Mouse (Mus musculus) cerebellum, postnatal 4 days (tissue): Measurements from ENCODE around the gene Fn1.
A peak's percentile ranks its signal among the peaks of the same experiment; 100 is the strongest.

ENCODE experiments used
- DNase-seq, 2 experiments: peaks; one replicate each; pipeline ENCODE4 v3.0.0; 2022; ENCODE audit warnings: low spot score in 2 of 2, mixed read lengths in 1 of 2

Gene Fn1

DNA sequence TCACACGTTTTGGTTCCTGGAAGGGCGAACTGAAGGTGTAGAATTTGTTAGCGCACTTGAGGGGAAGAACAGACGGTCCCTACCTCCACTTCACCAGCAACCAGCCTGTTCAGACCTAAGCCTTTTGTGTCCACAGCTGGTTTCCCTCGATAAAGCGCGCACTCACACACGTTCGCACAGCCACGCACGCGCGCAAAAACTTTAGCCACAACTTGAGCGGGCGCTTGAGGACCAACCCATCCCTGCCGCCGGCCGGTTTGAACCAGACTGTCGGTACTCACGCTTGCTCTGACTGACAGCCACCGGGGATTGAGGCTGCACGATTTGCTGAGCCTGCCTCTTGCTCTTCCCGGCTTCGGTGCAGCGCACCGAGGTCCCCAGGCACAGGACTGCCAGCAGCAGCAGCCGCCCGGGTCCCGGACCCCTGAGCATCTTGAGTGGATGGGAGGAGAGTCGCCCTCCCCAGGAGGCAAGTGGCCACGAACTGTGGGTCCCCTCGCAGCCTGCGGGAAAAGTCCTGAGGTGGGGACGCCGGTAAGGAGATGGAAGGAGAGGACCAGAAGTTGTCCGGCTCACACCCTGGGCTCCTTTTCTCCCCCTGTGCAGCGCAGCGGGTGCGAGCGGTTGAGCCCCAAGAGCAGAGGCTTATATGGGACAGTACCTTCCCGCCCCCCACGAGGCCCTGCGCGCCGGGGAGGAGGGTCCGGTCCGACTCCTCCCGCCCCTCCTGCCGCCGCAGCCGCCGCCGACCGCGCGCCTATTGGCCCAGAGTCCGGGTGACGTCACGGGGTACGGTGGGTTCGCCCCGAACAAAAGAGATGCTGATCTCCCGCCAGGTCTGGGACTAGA, at the start of gene Fn1:
TSS of gene Fn1 (minus strand) at position 650 of the 849 bp plus-strand sequence.
- DNase-seq, result peak; percentile 51 to 75

DNA sequence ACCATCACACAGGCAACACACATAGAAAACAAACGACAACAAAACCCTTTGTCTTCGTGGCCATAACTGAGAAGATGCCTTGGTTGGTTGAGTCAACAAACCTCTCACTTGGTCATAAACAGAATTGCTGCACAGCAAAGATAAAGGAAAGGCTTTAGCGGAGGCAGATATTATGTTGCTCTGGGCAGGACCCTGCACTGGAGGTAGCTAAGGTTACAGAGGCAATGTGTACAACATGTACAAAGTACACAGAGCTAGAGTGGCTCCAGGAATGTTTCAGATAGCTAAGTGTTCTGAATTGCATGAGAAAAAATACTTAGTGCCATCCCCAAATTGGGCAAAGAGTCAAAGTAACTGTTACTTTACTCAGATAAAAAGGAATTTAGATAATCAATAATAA, 43.1 kb upstream of the Fn1 start:
- no peak for DNase-seq

DNA sequence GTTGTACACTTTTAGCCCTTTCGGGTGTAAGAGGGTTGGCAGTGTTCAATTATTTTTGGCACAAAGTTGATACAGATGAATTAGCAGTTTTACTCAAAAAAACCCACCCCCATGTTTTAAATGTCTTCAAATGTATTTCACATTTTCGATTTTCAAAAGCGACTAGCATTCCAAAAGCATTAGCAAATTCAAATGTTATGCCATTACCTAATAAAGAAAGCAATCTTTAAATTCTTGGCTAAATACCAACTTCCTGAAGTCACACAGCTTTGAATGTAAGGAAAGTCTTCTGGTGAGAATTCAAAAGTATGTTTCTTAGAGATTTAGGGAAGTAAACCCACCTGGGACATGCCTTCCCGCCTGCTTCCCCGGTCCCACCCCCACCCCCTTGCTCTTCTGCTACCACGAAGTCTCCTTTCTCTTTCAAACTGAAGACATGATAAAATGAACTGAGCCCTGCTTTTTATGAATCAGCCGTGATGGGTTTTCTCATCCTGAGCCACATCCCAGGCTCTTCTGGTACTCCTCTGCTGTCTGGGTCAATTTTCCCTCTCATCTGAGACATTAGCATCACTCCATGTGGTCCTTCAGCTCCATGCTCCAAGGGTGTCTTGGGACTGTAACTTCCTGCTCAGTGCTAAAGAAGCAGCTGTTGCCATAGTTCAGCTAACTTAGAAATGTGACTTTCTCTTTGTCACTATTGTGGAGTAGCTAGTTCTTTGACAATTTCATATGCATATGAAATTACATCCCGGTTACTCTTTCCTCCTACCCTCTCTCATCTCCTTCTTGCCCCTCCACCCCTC, 38.7 kb upstream of the Fn1 start:
- DNase-seq, result no peak

DNA sequence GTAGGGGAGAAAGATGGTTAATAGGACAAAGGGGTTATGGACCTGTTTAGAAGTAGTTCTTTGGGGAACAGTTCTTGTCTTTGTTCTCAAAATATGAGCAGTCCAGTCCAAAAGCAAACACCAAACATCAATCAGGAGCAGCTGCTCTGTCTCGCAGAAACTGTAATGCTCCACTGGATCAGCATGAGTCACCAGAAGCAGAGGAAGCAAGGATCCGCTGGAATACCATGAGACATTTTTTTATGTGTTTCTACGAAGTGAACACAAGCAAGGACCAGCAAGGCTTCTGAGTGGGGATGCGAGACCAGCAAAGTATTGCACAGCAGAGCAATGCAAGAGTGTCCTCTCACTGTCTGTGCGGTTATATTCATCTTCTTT, 35.9 kb upstream of the Fn1 start:
- no peak for DNase-seq

DNA sequence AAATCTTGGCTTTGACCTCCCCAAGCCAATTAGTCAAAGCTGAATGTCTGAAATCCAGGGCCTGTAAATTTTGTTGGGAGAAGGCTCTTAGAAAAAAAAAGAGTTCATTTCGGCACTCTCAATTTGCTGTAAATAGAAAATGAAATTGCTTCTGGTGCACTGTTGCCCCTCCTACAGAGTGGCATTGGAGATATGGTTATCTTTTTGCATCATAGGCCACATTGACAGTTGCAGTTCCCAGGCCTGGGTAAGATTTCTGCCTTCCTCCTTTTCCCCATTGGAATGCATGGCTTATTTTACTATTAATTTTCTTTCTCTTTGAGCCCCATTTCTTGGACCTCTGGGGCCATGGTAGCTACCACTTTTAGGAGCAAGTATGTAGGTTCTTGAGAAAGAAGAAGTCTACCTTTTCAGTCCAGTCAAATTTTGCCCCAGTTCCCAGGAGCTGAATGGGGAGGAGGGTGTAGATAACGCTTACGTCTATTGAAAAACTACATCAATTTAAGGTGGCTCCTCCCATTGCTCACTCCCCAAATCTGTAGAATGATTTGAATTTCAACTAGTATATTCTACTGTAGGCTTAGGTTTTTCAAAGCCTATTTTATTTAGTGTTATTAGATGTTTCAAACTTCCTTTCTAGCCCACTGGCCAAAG, 35.4 kb upstream of the Fn1 start:
- DNase-seq, result no peak

DNA sequence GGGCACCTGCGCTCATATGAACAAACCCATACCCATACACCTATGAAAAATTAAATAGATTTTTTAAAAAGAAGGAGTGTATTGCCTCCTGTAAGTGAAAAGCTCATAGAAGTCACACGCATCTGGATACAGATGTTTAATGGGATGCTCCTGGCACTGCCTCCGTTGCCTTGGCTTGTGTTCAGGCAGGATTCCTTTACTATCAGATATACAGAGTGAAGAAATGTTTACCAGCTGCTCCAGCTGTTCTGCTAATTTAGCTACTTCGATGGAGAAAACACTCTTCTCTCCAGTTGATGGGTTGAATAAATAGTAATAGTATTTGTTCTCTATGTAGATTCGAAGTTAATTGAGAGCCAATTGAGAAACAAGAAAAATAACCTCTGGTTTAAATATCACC, 33.8 kb upstream of the Fn1 start:
- DNase-seq, result no peak

DNA sequence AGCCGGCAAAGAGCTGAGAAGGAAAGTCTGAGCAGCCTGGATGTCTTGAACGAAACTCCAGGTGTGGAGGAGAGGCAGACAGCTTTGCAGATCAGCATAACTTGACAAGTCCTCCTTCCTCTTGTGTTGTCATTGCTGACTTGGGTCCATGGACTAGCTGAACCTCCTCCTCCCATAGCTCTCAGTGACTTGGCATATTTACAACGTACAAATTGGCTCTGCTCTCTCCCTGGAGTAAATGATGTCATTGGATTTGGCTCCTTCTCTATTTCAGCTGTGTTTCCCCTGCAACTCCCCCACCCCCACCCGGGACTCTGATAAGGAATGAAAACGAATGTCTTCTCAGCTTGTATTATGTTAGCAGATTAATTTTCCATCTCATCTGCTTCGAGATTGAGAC, 30.7 kb upstream of the Fn1 start:
- no peak for DNase-seq

DNA sequence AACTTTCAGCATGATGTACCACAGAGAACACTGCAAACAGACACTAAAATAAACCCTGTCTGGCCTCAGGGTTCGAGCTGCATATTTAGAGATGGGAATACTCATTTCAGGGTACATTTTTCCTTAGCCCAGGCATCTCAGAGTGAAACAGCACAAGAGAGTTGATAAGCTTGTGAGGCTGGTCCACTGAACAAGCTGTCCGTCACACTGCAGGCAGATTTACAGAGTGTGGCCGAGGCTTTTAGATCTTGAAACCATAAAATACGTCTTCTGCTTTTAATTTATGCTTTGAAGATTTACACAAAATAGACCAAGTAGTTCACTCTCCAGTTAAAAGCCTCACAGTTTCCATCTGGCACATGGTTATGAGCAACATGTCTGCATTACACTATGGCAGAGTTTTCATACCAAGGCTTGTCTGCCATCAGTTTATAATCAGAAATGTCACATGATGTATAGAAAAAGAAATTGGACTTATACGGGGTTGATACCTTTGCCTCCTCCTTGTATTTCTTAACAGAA, 29.3 kb upstream of the Fn1 start:
- no peak for DNase-seq

DNA sequence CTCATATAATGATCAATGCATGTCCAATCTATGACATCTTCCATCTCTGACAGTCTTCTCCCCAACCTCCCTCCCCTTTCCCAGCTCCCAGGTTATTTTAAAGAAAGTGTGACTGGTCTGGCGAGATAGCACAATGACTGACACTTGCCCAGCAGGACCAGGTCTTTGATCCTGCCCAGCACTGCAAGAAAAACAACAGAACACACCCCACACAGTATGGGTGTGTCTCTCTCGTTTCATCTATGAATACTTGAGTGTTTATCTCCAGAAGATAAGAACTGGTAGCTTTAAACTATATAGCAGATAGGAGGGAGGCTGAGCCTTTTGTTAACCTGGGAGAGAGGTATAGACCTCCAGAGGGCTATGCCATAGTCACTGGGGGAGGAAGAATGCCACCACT, 28.3 kb upstream of the Fn1 start:
- DNase-seq, result no peak

DNA sequence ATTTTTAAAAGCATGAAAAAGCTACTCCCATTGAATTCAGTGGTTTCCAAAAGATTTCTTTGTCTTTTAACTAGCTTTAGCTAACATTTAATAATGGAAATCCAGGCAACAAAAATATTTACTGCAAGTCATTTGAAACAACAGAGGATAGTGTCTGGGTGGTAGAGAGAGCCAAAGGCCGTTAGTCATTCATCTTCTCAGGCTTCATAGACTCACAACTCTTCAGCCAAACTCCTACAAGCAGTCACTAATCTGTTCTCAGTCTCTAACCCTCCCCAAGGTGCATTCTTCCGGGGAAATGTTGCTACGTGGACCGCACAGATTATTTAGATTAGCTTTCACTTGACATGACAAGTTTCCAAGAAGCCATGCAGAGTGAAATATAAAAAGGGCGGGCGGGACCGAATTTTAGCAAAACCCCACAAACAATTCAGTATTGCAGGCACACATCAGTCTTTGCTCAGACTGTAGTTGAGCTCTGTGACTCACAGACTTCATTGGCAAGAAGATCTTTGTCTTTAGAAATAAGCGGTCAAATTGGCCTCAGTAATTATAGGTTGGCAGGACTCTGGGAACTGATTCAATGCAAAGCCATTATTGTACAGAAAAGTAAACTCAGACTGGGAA, 27.2 kb upstream of the Fn1 start:
- no peak for DNase-seq

DNA sequence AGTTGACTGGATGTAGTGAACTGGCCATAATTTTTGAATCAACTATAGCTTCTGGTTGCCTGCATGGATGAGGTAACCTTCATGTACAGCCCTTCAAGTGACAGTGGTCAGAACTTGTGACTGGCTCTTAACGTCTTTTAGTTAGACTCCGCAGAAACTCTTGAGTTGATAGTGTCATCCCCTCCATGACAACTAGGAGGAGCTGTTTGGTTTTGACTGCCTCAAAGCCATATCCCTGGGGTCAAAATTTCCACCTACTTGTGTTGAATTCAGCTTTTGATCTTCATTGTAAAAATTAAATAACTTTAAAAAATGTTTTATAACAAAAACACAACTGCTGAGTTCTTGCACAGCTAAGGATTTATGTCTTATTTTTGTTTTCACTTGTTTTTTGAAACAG, 22.4 kb upstream of the Fn1 start:
- DNase-seq, result no peak

DNA sequence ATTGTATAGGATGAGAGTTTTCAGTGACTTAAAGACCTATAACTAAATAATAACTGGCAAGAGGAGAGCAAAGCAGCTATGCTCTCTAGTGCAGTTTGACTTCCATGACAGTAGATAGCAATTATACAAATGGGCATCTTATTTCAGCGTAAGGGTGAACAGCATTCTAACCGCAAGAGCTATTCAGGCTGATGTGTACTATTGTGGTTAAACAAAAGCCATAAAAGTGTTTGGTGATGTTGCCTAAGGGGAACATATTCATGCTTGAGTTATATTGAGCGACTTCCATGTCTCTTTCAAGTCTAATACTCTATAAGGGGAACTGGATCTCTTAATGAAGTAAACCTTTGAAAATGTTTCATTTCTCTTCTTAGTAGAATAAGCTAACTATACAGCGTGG, 21.3 kb upstream of the Fn1 start:
- no peak for DNase-seq

DNA sequence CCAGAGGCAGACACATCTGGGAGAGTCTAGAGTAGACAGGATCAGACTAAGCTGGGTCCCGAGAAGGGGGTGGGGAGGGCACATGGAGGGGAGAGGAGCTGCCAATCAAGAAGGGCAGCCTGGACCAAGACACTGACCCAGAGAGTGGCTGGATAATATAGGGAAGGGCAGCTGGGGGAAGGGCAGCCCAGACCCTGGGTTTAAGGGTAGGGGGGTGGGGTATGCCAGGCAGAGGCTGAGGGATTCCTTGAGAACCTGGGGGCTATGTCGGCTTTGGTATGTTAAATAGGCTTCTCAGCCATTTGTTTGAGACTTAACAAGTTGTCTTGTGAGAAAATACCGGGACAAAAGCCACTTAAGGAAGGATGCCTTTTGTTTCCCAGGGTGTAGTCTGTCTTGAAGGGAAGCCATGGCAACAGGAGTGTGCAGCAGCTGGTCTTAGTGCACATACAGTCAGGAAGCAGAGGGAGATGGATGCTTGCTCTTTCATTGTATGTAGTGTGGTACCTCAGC, 20.5 kb upstream of the Fn1 start:
- no peak for DNase-seq

DNA sequence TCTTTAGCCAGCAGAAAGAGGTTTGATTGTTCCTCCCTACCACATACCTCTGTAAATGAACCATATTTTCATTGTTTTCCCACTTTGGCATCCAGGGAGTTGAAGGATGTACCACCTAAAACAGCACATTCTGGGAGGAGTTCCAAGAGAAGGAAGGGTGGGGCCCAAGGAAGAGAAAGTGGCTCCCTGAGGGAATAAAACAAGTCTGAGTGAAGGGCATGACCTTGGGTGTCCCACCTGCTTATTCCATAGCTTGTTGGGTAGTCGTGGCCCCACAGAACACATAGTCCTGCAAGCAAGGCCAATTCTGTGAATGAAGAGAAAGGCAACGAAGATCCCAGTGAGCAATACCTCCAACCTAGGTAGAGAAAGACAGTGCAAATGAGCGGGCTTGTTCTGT, 19.3 kb upstream of the Fn1 start:
- no peak for DNase-seq

DNA sequence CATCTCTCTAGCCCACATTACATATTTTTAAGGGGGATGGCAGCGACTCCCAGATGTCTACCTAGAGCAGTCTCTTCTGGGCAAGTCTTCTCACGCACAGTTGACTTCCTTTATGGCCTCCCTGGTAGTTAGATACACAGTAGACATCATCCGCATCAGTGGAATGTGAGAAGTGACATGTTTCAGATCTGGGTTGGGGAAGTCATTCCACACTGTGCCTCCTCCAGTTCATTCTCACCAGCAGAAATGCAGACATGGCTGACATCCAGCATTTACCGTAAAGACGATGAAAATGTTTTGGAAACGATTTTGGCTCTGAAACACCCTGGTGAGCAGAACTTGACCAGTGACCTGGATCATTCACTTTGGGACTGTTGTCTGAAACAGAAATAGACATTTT, 10.2 kb upstream of the Fn1 start:
- DNase-seq, result no peak

DNA sequence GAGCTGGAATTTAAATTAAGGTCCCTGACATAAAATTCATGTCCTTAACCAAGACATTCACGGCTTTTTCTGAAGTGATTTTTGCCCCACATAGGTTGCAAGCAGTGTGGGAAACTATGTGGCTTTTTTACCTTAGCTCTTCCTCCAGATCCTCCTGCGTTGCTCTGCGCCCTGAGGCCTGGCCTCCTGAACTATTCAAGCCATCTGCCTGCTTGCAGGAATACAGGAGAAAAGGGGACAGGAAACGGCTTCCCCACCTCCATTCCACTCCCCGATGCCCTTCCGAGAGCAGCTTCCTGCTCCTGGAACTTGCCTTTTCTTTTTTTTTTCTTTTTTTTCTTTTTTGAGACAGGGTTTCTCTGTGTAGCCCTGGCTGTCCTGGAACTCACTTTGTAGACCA, 5.6 kb upstream of the Fn1 start:
- no peak for DNase-seq

DNA sequence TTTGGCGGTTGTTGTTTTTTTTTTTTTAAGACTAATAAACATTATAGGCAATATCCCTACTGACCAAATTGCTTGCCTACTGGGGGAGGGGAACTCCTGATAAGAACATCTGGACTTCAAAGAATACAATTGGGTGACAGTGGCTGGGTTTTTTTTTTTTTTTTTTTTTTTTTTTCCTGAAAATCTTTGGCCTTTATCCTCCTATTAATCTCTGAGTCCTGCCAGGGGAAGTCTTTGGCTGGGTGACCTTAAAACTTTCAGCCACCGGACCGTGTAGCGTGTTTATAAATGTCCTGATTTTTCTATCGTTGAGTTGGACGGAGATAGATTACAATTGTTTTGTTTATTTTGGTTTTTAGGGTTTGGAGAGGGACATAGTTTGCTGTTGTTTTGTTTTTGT, 3.3 kb upstream of the Fn1 start:
- DNase-seq, result no peak

DNA sequence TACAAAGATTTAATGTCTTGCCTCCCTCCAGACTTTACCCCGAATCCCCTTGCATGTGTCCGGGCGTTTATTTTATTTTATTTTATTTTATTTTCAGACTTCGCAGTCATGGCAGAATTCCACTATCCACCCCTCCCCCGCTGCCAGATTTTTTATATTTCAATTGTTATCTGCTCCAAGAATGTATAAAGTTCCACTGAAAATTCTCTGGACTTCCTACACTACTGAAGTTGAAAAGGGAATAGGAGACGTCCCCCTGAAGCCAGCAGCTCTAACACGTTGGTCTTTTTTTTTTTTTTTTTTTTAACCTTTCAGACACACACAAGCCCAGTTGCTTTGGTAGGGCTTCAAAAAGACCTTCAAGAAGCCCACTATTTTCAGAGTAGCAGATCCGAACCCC, 1.2 kb upstream of the Fn1 start:
- DNase-seq, result no peak

DNA sequence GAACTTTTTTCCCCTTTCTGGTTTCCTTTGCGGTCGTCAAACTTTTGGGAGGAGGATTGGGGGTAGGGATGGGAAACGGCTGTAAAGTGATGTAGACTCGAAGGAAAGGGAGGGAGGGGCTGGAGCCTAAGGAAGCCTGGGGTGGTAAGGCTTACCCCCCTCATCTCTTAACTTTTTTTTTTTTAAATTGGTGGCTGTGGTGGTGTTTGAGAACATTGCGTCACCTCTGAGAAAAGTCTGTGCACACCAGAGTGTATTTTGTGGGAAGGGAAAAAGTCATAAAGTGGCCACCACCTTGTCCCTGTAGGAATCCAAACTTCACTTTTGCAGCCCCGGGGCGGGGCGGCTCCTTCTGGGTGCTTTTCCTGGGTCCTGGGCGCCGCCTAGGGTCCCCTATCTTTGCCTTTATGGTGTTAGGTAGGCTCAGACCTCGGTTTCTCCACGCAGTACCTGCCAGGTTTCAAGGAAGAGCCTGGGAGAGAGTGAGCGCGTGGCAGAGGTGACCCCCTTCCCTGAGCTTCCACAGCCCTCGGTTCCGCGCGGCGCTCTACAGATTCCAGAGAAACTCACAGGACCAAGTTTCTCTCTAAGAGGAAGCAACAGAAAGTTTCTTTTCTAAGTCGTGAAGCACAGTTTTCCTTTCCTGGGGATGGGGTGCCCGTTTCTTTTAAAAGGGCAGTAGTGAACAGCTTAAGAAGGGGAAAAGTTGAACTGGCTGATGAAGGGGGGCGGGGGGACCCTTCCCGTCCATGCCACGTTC, 580 bp upstream of the Fn1 start:
- peak in 1 of 2 experiments; percentile 9 for DNase-seq

DNA sequence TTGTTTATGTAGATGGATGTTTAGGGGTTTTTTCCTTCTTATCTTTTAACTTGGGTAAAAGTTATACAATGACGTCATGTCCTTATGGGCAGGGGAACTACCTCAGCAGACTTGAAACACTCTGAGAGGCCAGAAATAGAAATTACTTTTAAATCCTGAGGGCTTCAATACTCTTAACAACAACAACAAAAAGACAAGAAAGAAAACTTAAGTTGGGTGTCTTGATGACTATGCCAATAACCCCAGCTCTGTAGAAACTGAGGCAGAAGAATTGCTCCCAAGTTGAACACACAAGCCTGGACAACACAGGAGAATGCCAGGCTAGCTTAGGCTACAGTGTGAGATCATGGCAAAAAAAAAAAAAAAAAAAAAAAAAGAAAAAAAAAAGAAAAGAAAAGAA, 1.2 kb downstream of the Fn1 start:
- DNase-seq, result no peak

DNA sequence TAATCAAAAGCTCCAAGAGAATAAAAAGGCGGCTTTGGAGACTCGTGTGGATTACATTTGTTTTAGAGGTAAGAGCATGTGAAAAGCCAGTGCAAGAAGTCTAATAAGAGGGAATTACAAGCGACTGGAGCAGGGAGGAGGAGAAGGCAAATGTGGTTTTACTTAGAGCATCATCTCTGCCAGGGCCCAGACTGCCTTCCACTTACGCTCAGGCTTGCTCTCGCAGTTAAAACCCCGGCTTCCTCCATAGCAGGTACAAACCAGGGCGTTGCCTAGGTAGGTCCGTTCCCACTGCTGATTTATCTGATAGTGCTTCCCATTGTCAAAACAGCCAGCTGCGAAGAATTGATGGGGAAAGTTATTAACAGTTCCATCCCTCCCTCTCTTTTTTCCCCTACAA, 1.7 kb downstream of the Fn1 start:
- no peak for DNase-seq
